Comparison of ENCODE assay signal across 9 mouse cellular contexts in the genomic region with DNA sequence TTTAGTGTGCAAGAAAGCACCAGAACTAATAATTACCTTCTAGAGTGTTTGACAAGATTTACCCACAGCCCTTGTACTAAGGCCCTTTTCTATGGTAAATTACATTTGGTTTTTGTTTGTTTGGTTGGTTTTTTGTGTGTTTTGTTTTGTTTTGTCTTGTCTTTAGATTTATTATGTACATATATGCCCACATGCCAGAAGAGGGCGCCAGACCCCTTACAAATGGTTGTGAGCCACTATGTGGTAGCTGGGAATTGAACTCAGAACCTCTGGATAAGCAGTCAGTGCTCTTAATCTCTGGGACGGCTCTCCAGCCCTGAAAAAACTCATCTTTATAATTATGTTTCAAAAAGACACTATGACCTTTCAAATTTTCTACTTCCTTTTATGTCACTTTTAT. TPM values are rescaled to one million over a fixed set of nuclear protein-coding genes. Genes with fewer than 3 reads are reported as not detected.
DNase-seq lines count a peak whose midpoint lies in the region; ATAC-seq and TF ChIP-seq lines count a peak whose summit lies in the region.
"Had no signal": no experiment of that assay in that cellular context is flagged by ENCODE, and none has a peak within 500 bp of the region (broad histone marks: within the 10 kb centered on the region; RNA-seq: fewer than 3 reads in every experiment).

No protein-coding gene starts in this region.

- WGBS in hindbrain, postnatal 0 days, result 26% methylated on average over 2 of the region's 2 CpGs
- 21% methylated on average over 2 of the region's 2 CpGs for WGBS in hindbrain, embryonic 13.5 days
- 13% methylated on average over 2 of the region's 2 CpGs for WGBS in liver, embryonic 14.5 days (ENCODE audit: insufficient replicate concordance)
- WGBS in forebrain, embryonic 12.5 days, result 20% methylated on average over 2 of the region's 2 CpGs

- H3K27ac ChIP-seq in hindbrain, postnatal 0 days, result no peak overlapping the region
- H3K27ac ChIP-seq in hindbrain, embryonic 13.5 days, result no peak overlapping the region
- no peak overlapping the region for H3K27ac ChIP-seq in liver, embryonic 14.5 days
- H3K27ac ChIP-seq in forebrain, embryonic 12.5 days, result no peak overlapping the region
- H3K27ac ChIP-seq: lung, embryonic 15.5 days had no signal

- peak; percentile 41 for DNase-seq in hindbrain, postnatal 0 days (ENCODE audit: low spot score)
- DNase-seq in 416B (ENCODE audit: low read depth) (peak; percentile 76), MEL-GATA-1-ER (ENCODE audit: extremely low read depth, low read depth) (peak; percentile 39)
- peak; percentile 45 to 73 for DNase-seq in cerebellum, postnatal 14 days
- peak; percentile 28 to 37 (median 34) for DNase-seq in liver, embryonic 14.5 days (ENCODE audit: low read depth in 3 of 3, low spot score in 3 of 3)
- peak; percentile 59 for DNase-seq in thymus, postnatal 14 days

- no peak overlapping the region for H3K4me3 ChIP-seq in hindbrain, postnatal 0 days (ENCODE audit: low read length)
- H3K4me3 ChIP-seq in hindbrain, embryonic 13.5 days, result no peak overlapping the region
- no peak overlapping the region for H3K4me3 ChIP-seq in liver, embryonic 14.5 days (ENCODE audit: insufficient read depth in 1 of 2, low read depth in 2 of 2, low read length in 2 of 2)
- no peak overlapping the region for H3K4me3 ChIP-seq in forebrain, embryonic 12.5 days (replicated peaks)
- H3K4me3 ChIP-seq: lung, embryonic 15.5 days had no signal

- TF ChIP-seq CTCF in hindbrain, postnatal 0 days (IDR thresholded peaks at IDR 0.05; ENCODE audit: low read depth), result peak; percentile 51
- TF ChIP-seq CTCF in liver, embryonic 14.5 days (IDR thresholded peaks at IDR 0.05; ENCODE audit: low read depth), result peak; percentile 70

- H3K27me3 ChIP-seq in hindbrain, postnatal 0 days (ENCODE audit: insufficient read depth, low read length), result no peaks in the 10 kb centered on the region
- H3K27me3 ChIP-seq in hindbrain, embryonic 13.5 days, result no peaks in the 10 kb centered on the region
- no peaks in the 10 kb centered on the region; the same call in 1 of the 2 replicates for H3K27me3 ChIP-seq in liver, embryonic 14.5 days (ENCODE audit: control insufficient read depth, insufficient read depth, low read length)
- 0 out of 2 replicates have a peak, but pooled peaks cover 3% of the 10 kb centered on the region for H3K27me3 ChIP-seq in forebrain, embryonic 12.5 days
- H3K27me3 ChIP-seq: lung, embryonic 15.5 days had no signal

- H3K4me1 ChIP-seq in hindbrain, postnatal 0 days (ENCODE audit: insufficient read depth, low read length), result no peaks in the 10 kb centered on the region
- H3K4me1 ChIP-seq in hindbrain, embryonic 13.5 days (replicated peaks), result no peaks in the 10 kb centered on the region
- no peaks in the 10 kb centered on the region for H3K4me1 ChIP-seq in liver, embryonic 14.5 days (replicated peaks; ENCODE audit: control insufficient read depth in 2 of 2, insufficient read depth in 2 of 2, low read length in 1 of 2)
- no peaks in the 10 kb centered on the region for H3K4me1 ChIP-seq in forebrain, embryonic 12.5 days
- H3K4me1 ChIP-seq: lung, embryonic 15.5 days had no signal

- TF ChIP-seq EP300 in liver, embryonic 14.5 days (IDR thresholded peaks at IDR 0.05; ENCODE audit: low read depth), result no peak

- no peak for ATAC-seq in hindbrain, postnatal 0 days
- no peak for ATAC-seq in hindbrain, embryonic 13.5 days (ENCODE audit: low FRiP score)
- no peak for ATAC-seq in liver, embryonic 14.5 days (ENCODE audit: insufficient read depth)
- ATAC-seq in forebrain, embryonic 12.5 days (ENCODE audit: low FRiP score), result no peak

- no peak overlapping the region for H3K4me2 ChIP-seq in hindbrain, postnatal 0 days (ENCODE audit: low read depth, low read length)
- H3K4me2 ChIP-seq in hindbrain, embryonic 13.5 days, result no peak overlapping the region
- no peak overlapping the region for H3K4me2 ChIP-seq in liver, embryonic 14.5 days (ENCODE audit: low read depth)
- H3K4me2 ChIP-seq in forebrain, embryonic 12.5 days, result no peak overlapping the region
- H3K4me2 ChIP-seq: lung, embryonic 15.5 days had no signal

- H3K36me3 ChIP-seq in hindbrain, postnatal 0 days (ENCODE audit: insufficient read depth, low read length), result no peaks in the 10 kb centered on the region
- no peaks in the 10 kb centered on the region for H3K36me3 ChIP-seq in hindbrain, embryonic 13.5 days
- H3K36me3 ChIP-seq in liver, embryonic 14.5 days (replicated peaks; ENCODE audit: control insufficient read depth, insufficient read depth, low read depth), result no peaks in the 10 kb centered on the region
- H3K36me3 ChIP-seq in forebrain, embryonic 12.5 days (replicated peaks), result no peaks in the 10 kb centered on the region
- H3K36me3 ChIP-seq: lung, embryonic 15.5 days had no signal

- H3K9ac ChIP-seq in hindbrain, postnatal 0 days (replicated peaks; ENCODE audit: low read length), result no peak overlapping the region
- H3K9ac ChIP-seq in hindbrain, embryonic 13.5 days, result no peak overlapping the region
- H3K9ac ChIP-seq in liver, embryonic 14.5 days (replicated peaks), result no peak overlapping the region
- H3K9ac ChIP-seq in forebrain, embryonic 12.5 days, result no peak overlapping the region
- H3K9ac ChIP-seq: lung, embryonic 15.5 days had no signal

- H3K9me3 ChIP-seq in hindbrain, postnatal 0 days (ENCODE audit: low read length), result no peaks in the 10 kb centered on the region
- no peaks in the 10 kb centered on the region for H3K9me3 ChIP-seq in hindbrain, embryonic 13.5 days
- no peaks in the 10 kb centered on the region; the same call in 1 of the 2 replicates for H3K9me3 ChIP-seq in liver, embryonic 14.5 days (ENCODE audit: control insufficient read depth, low read length)
- H3K9me3 ChIP-seq in forebrain, embryonic 12.5 days, result no peaks in the 10 kb centered on the region
- H3K9me3 ChIP-seq: lung, embryonic 15.5 days had no signal

RNA-seq across cellular contexts. Expression of a gene that starts 37.9 kb away (rescaled TPM):
- total RNA-seq in hindbrain, postnatal 0 days (2014; rRNA removed), result 2.3 and 2.8 TPM in 2 replicates
- polyA plus RNA-seq in hindbrain, postnatal 0 days (2015; fragmentation: Nextera tagmentation; extraction: Ambion mirVana), result 0.30 and 0.41 TPM in 2 replicates
- 0.22 and 0.44 TPM in 2 replicates for polyA plus RNA-seq in hindbrain, embryonic 13.5 days (2015; fragmentation: Nextera tagmentation; extraction: Ambion mirVana)
- 0.11 TPM in 2 replicates for polyA plus RNA-seq in liver, embryonic 14.5 days (2012; rRNA removed)
- 0.06 and 0.13 TPM in 2 replicates for polyA plus RNA-seq in liver, embryonic 14.5 days (2014; fragmentation: Nextera tagmentation; extraction: Ambion mirVana)
- not detected in 2 replicates for polyA plus RNA-seq in forebrain, embryonic 12.5 days (2016; fragmentation: Nextera tagmentation; extraction: Ambion mirVana)
